Mouse (Mus musculus) embryonic facial prominence, embryonic 13.5 days (tissue): ENCODE results near the gene Gjc2. TPM values are rescaled to one million over a fixed set of nuclear protein-coding genes. Genes with fewer than 3 reads are reported as not detected.

Experiments
- ATAC-seq: fragments of 200-750 bp; cut with Nextera tagmentation; 2 replicates; pipeline ENCODE4 v1.8.0; 2017; ENCODE audit warnings: low read depth; ENCODE audit not compliant: insufficient number of reproducible peaks, insufficient read depth, low FRiP score, low TSS enrichment
- H3K27ac ChIP-seq: fragments of 300-500 bp; sonication (generic); 2 replicates; pipeline ENCODE4 v1.5.1; 2015; ENCODE audit warnings: moderate library complexity, mild to moderate bottlenecking, inconsistent platforms
- H3K27me3 ChIP-seq: fragments of 300-500 bp; sonication (generic); 2 replicates; pipeline ENCODE4 v1.6.1; 2015; ENCODE audit warnings: mild to moderate bottlenecking, inconsistent platforms
- H3K36me3 ChIP-seq: fragments of 300-500 bp; sonication (generic); 2 replicates; pipeline ENCODE4 v1.6.1; 2015; ENCODE audit warnings: mild to moderate bottlenecking, inconsistent platforms
- H3K4me1 ChIP-seq: fragments of 300-500 bp; sonication (generic); 2 replicates; pipeline ENCODE4 v1.6.1; 2015; ENCODE audit warnings: inconsistent platforms
- H3K4me2 ChIP-seq: fragments of 300-500 bp; sonication (generic); 2 replicates; pipeline ENCODE4 v1.6.1; 2015; ENCODE audit warnings: moderate library complexity, mild to moderate bottlenecking, inconsistent platforms
- H3K4me3 ChIP-seq: fragments of 300-500 bp; sonication (generic); 2 replicates; pipeline ENCODE4 v1.5.1; 2015; ENCODE audit warnings: mild to moderate bottlenecking, inconsistent platforms
- H3K9ac ChIP-seq: fragments of 300-500 bp; sonication (generic); 2 replicates; pipeline ENCODE4 v1.6.1; 2015; ENCODE audit warnings: mild to moderate bottlenecking, inconsistent platforms
- H3K9me3 ChIP-seq: fragments of 300-500 bp; sonication (generic); 2 replicates; pipeline ENCODE4 v1.6.1; 2016; ENCODE audit warnings: inconsistent platforms
- WGBS: fragments of 180-500 bp; shearing (Covaris S2); methylation state at CpG from one replicate; pipeline ENCODE4 v1.1.7; 2015; ENCODE audit warnings: mixed read lengths; 5-methylcytosine and 5-hydroxymethylcytosine counted together
- polyA plus RNA-seq: library from polyadenylated mRNA; unstranded; fragments of >200 nt; fragmentation: Nextera tagmentation; extraction: Ambion mirVana; gene quantifications from 2 replicates; pipeline ENCODE4 v1.2.1, GENCODE M21; 2015

Gene Gjc2
- polyA plus RNA-seq, 1 experiment from 2014 or later, result 0.21 TPM

DNA sequence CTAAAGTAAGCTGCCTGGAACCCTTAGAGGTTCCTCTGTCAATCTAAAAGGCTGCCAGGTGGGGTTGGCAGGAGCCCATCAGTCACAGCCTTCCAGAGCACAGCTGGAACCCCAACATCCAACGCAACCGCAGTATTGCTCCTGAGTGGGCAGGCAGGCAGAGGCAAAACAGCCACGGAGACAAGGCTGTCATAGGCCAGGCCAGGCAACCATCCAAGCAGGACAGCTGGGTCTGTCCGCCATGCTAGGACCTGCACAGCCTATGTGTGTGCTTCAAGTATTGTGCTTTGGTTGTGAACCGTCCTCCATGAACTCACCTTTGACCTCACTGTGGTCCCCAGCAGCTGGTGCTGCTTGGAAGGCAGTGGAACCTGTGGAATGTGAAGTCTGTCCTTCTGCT is 27.1 kb downstream of the Gjc2 start:
- no peaks in the 10 kb centered on the region for H3K4me1 ChIP-seq
- 88% methylated on average over 5 of the region's 5 CpGs for WGBS
- ATAC-seq, result no peak
- no peak overlapping the region for H3K27ac ChIP-seq
- H3K27me3 ChIP-seq, result no peaks in the 10 kb centered on the region
- no peak overlapping the region for H3K4me2 ChIP-seq
- no peak overlapping the region; the same call in 1 of the 2 replicates for H3K9ac ChIP-seq
- peaks cover 24% of the 10 kb centered on the region for H3K36me3 ChIP-seq
- H3K4me3 ChIP-seq, result no peak overlapping the region
- no peaks in the 10 kb centered on the region for H3K9me3 ChIP-seq

DNA sequence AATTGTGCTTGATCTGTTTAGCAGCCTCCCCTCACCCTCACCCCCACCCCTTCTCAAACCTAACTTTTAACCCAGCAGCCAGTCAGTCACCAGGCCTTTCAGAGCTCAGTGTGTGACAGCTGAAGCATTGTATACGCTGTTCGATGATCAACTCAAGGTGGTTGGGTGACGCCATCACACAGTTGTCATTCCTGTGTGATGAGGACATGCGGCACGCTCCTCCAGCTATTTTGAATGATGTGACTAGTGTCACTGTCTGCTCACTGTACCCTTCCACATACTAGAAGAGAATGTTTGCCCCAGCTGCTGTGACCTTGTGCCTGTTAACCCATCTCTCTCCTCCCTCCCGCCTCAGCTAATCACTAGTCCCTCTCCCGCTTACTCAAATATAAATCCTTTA is 28.8 kb downstream of the Gjc2 start:
- Histone ChIP-seq H3K36me3 (peaks cover 24% of the 10 kb centered on the region), H3K9ac (no peak overlapping the region), H3K4me3 (no peak overlapping the region), H3K9me3 (no peaks in the 10 kb centered on the region), H3K27ac (no peak overlapping the region), H3K4me2 (no peak overlapping the region), H3K4me1 (no peaks in the 10 kb centered on the region), H3K27me3 (no peaks in the 10 kb centered on the region)
- WGBS, result 86% methylated on average over 7 of the region's 7 CpGs
- no peak for ATAC-seq

DNA sequence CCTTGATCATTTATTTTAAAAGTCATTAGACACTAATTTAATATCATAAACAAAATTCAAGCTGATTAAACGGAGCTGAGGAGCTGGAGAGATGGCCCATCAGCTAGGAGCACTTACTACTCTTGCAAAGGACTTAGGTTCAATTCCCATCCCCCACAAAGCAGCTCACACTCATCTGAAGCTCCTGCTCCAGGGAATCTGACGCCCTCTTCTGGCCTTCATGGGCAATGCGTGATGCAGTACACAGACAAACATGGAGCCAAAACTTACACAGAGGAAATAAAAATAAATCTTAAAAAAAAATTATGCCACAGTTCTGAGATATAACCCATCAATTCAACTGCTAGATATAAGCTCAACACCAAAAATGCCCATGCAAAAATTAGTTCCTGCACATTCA is 31.3 kb downstream of the Gjc2 start:
- H3K27me3 ChIP-seq, result no peaks in the 10 kb centered on the region
- ATAC-seq, result no peak
- peaks cover 3% of the 10 kb centered on the region; the same call in 1 of the 2 replicates for H3K36me3 ChIP-seq
- no peak overlapping the region for H3K4me3 ChIP-seq
- 28% methylated on average over 3 of the region's 3 CpGs for WGBS
- H3K4me1 ChIP-seq, result no peaks in the 10 kb centered on the region
- no peaks in the 10 kb centered on the region for H3K9me3 ChIP-seq
- no peak overlapping the region for H3K27ac ChIP-seq
- H3K9ac ChIP-seq, result no peak overlapping the region
- H3K4me2 ChIP-seq, result no peak overlapping the region

DNA sequence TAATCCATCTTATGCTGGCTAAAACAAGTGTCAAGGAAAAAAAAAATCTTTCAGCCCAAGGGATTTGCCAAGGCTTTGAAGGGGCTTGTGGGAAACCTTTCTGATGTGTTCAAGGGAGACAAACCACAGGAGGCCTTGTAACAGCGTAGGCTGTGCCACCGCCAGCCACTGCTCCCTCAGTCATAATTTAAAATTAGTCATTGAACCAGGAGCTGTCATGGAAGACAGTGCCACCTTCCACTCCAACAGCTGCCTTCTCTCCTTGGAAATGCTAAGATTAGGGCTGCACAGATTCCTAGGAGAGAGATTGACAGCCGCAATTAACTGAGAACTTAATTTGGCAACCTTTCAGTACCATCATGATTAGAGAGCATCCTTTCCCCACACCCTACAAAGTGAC is 33.7 kb downstream of the Gjc2 start:
- Histone ChIP-seq H3K36me3 (no peaks in the 10 kb centered on the region), H3K9me3 (no peaks in the 10 kb centered on the region), H3K4me1 (no peaks in the 10 kb centered on the region), H3K27me3 (no peaks in the 10 kb centered on the region), H3K4me2 (no peak overlapping the region), H3K4me3 (no peak overlapping the region), H3K9ac (no peak overlapping the region), H3K27ac (no peak overlapping the region)
- 67% methylated on average over 3 of the region's 3 CpGs for WGBS
- no peak for ATAC-seq

DNA sequence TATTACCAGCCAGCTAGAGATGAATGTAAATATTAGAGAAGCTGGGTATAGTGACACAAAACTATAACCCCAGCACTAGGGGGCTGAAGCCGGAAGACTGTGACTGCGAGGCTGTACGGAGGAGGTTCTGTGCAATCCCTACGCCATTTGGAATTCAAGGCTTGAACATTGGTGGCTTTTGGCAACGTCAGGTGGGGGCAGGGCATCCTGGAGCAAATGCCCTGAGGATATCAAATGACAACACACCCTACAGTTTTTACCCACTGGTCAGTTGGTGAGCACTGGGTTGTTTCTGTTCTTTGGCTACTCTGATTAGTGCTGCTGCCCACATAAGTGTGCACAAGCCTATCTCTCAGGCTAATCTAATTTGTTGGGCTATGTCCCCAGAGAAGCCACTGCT is 40.1 kb downstream of the Gjc2 start:
- 61% methylated on average over 5 of the region's 5 CpGs for WGBS
- Histone ChIP-seq H3K4me1 (no peaks in the 10 kb centered on the region), H3K4me3 (no peak overlapping the region), H3K27me3 (peaks cover 16% of the 10 kb centered on the region), H3K27ac (no peak overlapping the region), H3K9me3 (no peaks in the 10 kb centered on the region), H3K36me3 (no peaks in the 10 kb centered on the region), H3K9ac (no peak overlapping the region), H3K4me2 (no peak overlapping the region)
- no peak for ATAC-seq

DNA sequence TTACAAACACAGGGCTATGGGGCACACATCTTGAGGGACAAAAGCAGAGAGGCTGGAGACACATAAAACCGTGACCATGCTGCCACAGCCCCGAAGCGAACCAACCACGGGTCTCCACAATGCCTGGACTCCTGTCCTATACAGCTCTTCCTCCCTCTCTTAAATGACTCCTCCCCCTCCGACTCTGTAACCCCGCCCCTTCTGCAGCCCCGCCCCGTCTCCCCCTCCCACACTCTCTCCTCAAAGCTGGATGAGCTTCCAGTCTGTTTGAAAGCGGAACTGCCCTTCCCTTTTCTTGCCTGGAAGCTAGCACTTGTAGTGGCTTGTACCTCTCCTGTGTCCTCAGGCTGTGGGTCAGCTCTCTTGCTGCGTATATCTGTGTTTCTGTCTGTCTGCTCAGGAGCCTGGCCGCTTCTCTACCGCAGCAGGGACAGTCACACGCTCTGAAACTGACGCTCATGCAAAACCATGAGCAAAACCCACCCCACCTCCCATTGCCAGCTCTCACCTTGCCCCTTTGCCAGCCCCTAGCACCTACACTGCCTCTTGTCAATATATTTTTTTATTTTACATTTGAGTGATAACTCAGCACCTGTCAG is 41.1 kb downstream of the Gjc2 start:
- Histone ChIP-seq H3K9ac (no peak overlapping the region), H3K4me1 (no peaks in the 10 kb centered on the region), H3K9me3 (no peaks in the 10 kb centered on the region), H3K27ac (no peak overlapping the region), H3K4me2 (peak overlapping the region; percentile 43), H3K4me3 (no peak overlapping the region), H3K36me3 (no peaks in the 10 kb centered on the region), H3K27me3 (peaks cover 27% of the 10 kb centered on the region)
- WGBS, result 8% methylated on average over 14 of the region's 14 CpGs
- no peak for ATAC-seq

DNA sequence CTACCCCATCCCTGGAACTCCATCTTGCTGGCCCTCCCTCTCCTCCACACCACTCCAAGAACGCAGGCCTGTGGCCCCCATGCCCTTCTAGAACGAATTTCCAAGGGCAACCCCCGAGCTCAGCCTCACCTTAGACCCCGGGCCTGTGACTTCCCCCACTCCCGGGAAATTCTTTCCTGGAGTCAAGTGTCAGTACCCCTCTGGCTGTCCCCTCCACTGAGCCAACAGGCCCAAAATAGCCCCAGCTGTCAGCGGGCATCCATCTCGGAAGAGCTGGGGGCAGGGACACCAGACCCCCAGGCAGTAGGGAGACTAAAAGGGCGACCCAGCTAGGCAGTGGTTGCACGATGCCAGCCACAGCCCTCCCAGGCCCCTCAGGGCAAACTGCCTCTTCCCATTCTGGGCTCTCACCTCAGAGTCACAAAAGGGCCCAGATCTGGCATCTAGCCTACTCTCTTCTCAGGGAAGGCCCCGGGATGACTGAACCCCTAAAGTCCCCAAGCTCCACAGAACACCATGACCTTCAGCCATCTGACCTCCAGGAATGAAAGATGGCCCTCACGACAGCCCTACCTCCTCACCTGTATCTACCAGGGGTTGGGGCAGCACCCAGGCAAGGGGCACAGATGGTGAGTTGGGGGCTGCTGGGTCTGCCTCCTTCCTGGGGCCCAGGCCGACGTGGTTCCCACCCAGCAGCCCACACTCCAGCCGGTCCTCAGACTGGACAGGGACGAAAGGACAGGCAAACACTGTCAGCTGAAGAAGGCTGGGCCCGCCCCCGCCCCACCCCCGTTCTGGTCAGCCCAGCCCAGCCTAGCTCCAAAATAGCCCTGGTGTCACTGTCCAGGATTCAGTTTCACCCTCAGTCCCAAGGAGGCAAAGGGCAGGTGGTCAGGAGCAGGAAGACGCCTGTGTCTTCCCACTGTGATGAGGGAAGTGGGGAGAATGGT is 44.2 kb downstream of the Gjc2 start:
- 0 out of 2 replicates have a peak overlapping the region, but pooled peaks have one; percentile 22 for H3K9ac ChIP-seq
- H3K4me2 ChIP-seq, result no peak overlapping the region
- no peak overlapping the region for H3K4me3 ChIP-seq
- peaks cover 58% of the 10 kb centered on the region for H3K27me3 ChIP-seq
- WGBS, result 47% methylated on average over 19 of the region's 19 CpGs
- H3K36me3 ChIP-seq, result no peaks in the 10 kb centered on the region
- H3K9me3 ChIP-seq, result no peaks in the 10 kb centered on the region
- no peak for ATAC-seq
- no peak overlapping the region for H3K27ac ChIP-seq
- peaks cover 13% of the 10 kb centered on the region for H3K4me1 ChIP-seq

DNA sequence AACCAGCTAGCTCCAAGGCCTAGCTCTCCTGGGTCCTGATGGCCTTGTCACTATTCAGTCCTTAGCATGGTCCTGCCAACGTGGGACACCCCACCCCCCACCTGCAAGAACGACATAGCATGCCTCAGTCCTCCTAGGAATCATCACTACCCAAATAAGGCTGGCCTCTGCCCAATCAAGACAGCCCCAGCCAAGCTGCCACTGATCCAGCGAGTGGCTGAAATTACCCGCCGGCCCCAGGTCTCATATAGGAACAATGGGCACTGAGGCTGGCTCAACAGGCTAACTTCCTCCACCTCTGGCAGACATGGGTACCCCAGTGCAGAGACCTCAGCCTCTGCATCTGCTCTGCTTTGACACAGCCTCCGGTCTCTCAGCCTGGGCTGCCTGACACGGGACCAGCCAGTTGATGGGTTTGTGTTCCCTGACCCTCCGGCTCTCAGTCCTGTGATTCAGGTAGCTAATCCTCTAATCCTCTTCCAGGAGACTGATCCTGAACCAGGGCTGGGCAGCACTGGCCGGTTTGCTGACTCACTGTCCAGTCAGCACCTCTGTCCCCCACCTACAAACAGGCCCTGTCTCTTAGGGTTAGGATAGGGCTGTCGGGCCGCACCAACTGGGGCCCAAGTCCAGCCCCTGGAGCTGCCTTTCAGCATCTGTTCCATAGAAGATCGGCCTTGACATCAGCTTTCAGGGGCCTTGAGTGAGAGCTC is 45.9 kb downstream of the Gjc2 start:
- WGBS, result 62% methylated on average over 12 of the region's 12 CpGs
- peaks cover 75% of the 10 kb centered on the region for H3K27me3 ChIP-seq
- H3K36me3 ChIP-seq, result no peaks in the 10 kb centered on the region
- no peak overlapping the region for H3K9ac ChIP-seq
- no peak overlapping the region for H3K27ac ChIP-seq
- H3K4me3 ChIP-seq, result no peak overlapping the region
- no peak overlapping the region for H3K4me2 ChIP-seq
- H3K9me3 ChIP-seq, result no peaks in the 10 kb centered on the region
- H3K4me1 ChIP-seq, result peaks cover 13% of the 10 kb centered on the region
- no peak for ATAC-seq

DNA sequence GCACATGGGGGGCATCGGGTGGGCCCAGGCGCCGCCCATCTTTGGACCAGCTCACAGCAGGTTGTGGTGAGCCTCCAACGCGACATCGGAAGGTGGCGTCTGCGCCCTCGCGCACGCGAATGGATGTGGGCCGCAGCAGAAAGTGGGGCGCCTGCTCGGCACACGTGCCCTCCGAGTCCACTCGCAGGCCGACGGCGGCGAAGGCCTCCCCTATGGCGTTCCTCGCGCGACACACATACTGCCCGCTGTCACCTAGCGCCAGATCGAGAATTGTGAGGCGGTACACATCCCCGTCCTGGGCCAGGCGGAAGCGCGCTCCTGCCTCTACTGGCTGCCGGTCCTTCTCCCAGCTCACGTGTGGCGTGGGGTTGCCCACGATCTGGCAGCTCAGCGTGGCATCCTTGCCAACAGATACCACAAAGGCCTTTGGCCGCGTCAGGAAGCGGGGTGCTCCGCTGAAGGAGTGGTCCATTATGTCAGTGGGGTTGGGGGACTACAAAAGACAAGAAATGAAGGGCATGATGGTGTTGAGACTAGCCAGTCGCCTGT is 47.0 kb downstream of the Gjc2 start, which contains the start of gene Obscn:
TSS of gene Obscn (minus strand) at position 499 of the 549 bp plus-strand sequence.
- Histone ChIP-seq H3K27me3 (peaks cover 82% of the 10 kb centered on the region), H3K9ac (peak within 1 kb of the TSS; percentile 32; the same call in 1 of the 2 replicates), H3K9me3 (no peaks in the 10 kb centered on the region), H3K36me3 (no peaks in the 10 kb centered on the region), H3K4me1 (peaks cover 13% of the 10 kb centered on the region), H3K4me3 (peak within 1 kb of the TSS; percentile 27), H3K27ac (no peak within 1 kb of the TSS), H3K4me2 (peak within 1 kb of the TSS; percentile 49)
- ATAC-seq, result no peak
- WGBS, result 18% methylated on average over 44 of the region's 44 CpGs

DNA sequence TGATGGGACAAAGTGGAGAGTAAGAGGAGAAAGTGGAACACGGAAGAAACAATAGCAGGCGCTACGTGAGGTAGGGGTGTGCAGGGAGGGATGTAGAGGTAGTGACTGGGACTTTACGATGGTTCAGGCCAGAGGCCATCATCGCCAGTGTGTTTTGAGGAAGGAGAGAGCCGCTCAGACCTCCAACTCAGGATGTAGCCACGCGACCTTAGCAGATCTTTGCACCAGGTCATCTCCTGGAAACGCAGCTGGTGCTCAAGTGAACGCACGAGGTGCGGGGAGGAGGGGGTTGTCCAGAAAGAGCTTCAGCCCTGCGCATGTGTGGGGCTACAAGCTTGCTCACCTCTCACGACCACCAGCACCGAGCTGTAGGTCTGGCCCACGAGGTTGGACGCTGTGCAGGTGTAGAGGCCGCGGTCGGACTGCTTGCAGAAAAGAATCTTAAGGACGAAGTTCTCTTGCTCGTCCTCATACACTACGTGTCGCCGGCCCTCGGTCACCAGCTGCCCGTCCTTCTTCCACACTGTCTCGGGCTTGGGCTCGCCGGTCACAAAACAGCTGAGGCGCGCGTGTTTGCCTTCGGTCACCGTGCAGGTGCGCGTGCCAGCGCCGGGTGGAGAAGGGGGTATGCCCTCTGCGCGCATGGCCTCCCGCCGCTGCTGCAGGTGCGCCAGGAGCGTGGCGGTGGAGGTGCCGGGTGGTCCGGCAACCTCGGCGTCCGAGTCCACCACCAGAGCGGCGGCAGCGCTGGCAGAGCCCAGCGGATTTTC is 47.8 kb downstream of the Gjc2 start:
- Histone ChIP-seq H3K9ac (0 out of 2 replicates have a peak overlapping the region, but pooled peaks have one; percentile 32), H3K27ac (no peak overlapping the region), H3K9me3 (no peaks in the 10 kb centered on the region), H3K4me1 (peaks cover 13% of the 10 kb centered on the region), H3K27me3 (peaks cover 84% of the 10 kb centered on the region), H3K4me2 (peak overlapping the region; percentile 49), H3K4me3 (peak overlapping the region; percentile 27), H3K36me3 (no peaks in the 10 kb centered on the region)
- 8% methylated on average over 55 of the region's 55 CpGs for WGBS
- ATAC-seq, result no peak
